Mouse (Mus musculus): Measurements from ENCODE around the gene C1qtnf9.

DNA sequence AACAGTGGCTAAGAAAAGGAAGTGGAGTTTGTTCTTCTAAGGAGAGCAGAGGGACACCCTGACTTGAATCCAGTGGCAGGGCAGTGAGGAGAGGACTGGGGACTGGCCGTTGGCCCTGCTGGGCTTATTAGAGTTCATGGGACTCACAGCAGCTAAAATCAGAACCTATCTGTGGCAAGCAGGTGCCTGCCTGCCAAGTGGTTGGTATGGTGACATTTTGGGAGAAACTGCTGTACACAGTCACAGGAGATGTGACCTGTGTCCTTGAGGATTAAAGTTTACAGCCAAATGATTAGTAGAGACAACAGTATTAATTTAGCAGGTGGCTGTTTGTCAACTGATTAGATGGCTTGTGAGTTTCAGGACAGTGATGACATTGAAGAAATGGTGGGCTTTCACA lies 37.9 kb downstream of the C1qtnf9 start:
- TF ChIP-seq CTCF (IDR thresholded peaks at IDR 0.05), result no peak
- TF ChIP-seq EP300 (IDR thresholded peaks at IDR 0.05), result no peak

Measured in lung, postnatal 0 days (tissue).